Mouse (Mus musculus) cortical plate, adult 2 months (tissue): ENCODE measurements around the gene Trim29. TPM values are rescaled to one million over a fixed set of nuclear protein-coding genes. Genes with fewer than 3 reads are reported as not detected.

Source experiments
- H3K27ac ChIP-seq: fragments of 200-500 bp; 2 replicates; pipeline ENCODE4 v1.5.1; 2012; ENCODE audit warnings: low read length, control low read depth, inconsistent platforms; ENCODE audit not compliant: insufficient read depth
- H3K4me1 ChIP-seq: fragments of 200-500 bp; 2 replicates; pipeline ENCODE4 v1.6.1; 2011; ENCODE audit warnings: low read length; ENCODE audit not compliant: control insufficient read depth, insufficient read depth
- H3K4me3 ChIP-seq: fragments of 200-500 bp; 2 replicates; pipeline ENCODE4 v1.5.1; 2011; ENCODE audit warnings: mild to moderate bottlenecking, low read length, control low read depth; ENCODE audit not compliant: insufficient read depth
- CTCF ChIP-seq: fragments of 200-500 bp; IDR thresholded peaks from 2 replicates; pipeline ENCODE4 v1.5.1; 2011; ENCODE audit warnings: mild to moderate bottlenecking, control low read depth, low read length; ENCODE audit not compliant: insufficient read depth; ENCODE audit errors: extremely low read depth
- POLR2A ChIP-seq: fragments of 200-500 bp; IDR thresholded peaks from 2 replicates; pipeline ENCODE4 v1.6.1; 2011; ENCODE audit warnings: mild to moderate bottlenecking, low read length, control low read depth; ENCODE audit not compliant: insufficient read depth; ENCODE audit errors: extremely low read depth
- polyA plus RNA-seq: library from polyadenylated mRNA; depleted of rRNA; stranded (reverse); fragments of >200 nt; gene quantifications from 2 replicates; pipeline ENCODE4 v1.2.3, GENCODE M21; 2012; rRNA removed

Trim29 gene
- 0.17 and 0.19 TPM in 2 replicates for polyA plus RNA-seq

- no peak for TF ChIP-seq POLR2A
- Histone ChIP-seq H3K4me3 (no peak within 1 kb of the TSS), H3K27ac (no peak within 1 kb of the TSS), H3K4me1 (no peaks in the 10 kb centered on the region)
Observed at GRCm38 (mm10) chr9:43310538-43310937, at the start of gene Trim29. TSS of gene Trim29 (plus strand) at chr9:43310848.

GRCm38 (mm10) chr9:43261124-43261907 is 49.3 kb upstream of the Trim29 start:
- TF ChIP-seq CTCF (no peak), POLR2A (no peak)
- Histone ChIP-seq H3K4me1 (no peaks in the 10 kb centered on the region), H3K4me3 (no peak overlapping the region), H3K27ac (no peak overlapping the region)

- no peak for TF ChIP-seq CTCF
- no peak for TF ChIP-seq POLR2A
- Histone ChIP-seq H3K4me3 (no peak overlapping the region), H3K4me1 (no peaks in the 10 kb centered on the region), H3K27ac (no peak overlapping the region)
Observed at GRCm38 (mm10) chr9:43261941-43262340, 48.7 kb upstream of the Trim29 start.

GRCm38 (mm10) chr9:43262390-43262789 is 48.3 kb upstream of the Trim29 start:
- TF ChIP-seq CTCF (no peak), POLR2A (no peak)
- no peak overlapping the region for H3K4me3 ChIP-seq
- no peaks in the 10 kb centered on the region for H3K4me1 ChIP-seq
- H3K27ac ChIP-seq = no peak overlapping the region

DNA sequence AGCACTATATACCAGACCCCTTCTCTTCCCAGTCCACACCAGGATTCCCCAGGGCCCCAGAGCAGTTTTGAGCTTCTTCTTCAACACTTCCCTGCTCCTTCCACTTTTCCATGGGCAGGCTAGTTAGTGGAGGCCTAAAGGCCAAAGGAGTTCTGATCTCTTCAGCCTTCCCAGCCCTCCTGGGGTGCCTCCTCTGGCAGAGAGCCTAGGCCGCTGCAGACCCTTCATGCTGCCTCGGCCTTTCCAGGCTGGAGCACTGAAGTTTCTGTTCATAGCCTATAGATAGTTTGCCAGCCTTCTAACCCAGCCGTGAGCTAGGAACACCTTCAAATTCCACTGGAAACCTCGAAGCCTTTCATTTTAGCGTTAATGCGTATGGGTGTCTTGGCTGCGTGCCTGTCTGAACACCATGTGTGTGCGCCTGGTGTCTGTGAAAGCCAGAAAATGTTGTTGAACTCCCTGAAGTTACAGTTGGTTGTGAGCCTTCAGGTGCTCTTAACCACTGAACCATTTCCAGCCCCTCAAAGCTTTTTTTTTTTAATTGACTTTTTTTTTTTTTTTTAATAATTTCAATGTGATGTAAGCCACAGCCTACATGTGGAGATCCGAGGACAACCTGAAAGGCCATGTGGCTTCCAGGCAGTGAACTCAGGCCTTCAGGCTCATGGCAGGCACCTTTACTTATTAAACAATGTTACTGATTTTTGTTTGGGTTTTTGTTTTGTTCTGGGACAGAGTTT is 47.7 kb upstream of the Trim29 start:
- Histone ChIP-seq H3K4me3 (no peak overlapping the region), H3K4me1 (no peaks in the 10 kb centered on the region), H3K27ac (no peak overlapping the region)
- TF ChIP-seq CTCF (no peak), POLR2A (no peak)

GRCm38 (mm10) chr9:43263946-43264451 is 46.6 kb upstream of the Trim29 start:
- no peaks in the 10 kb centered on the region for H3K4me1 ChIP-seq
- H3K27ac ChIP-seq = no peak overlapping the region
- no peak for TF ChIP-seq CTCF
- no peak for TF ChIP-seq POLR2A
- H3K4me3 ChIP-seq = no peak overlapping the region

GRCm38 (mm10) chr9:43265194-43265593 is 45.5 kb upstream of the Trim29 start:
- H3K4me3 ChIP-seq = no peak overlapping the region
- H3K27ac ChIP-seq = 0 out of 2 replicates have a peak overlapping the region, but pooled peaks have one; percentile 13
- no peak for TF ChIP-seq POLR2A

DNA sequence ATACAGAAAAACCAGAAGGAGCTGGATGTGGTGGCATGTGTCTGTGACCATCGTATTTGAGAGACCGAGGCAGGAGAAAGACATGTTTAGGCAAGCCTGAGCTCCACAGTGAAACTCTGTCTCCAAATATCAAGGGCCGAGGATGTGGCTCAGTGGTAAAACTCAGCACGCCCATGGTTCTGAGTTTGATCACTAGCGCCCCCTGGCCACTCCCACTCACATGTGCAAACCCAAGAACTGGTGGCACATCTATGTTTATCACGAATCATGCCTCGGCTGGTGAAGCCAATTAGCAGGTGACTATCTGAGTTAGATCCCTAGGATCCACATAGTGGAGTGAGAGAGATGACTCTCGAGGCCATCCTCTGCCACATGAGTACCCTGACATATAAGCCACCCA is 43.3 kb upstream of the Trim29 start:
- no peak for TF ChIP-seq POLR2A
- TF ChIP-seq CTCF = peak; percentile 1; the same call in 1 of the 2 replicates
- Histone ChIP-seq H3K4me1 (no peaks in the 10 kb centered on the region), H3K27ac (no peak overlapping the region), H3K4me3 (no peak overlapping the region)

More at GRCm38 (mm10) chr9:43265194-43265593, 45.5 kb upstream of the Trim29 start:
- no peaks in the 10 kb centered on the region for H3K4me1 ChIP-seq

GRCm38 (mm10) chr9:43269166-43269565 is 41.5 kb upstream of the Trim29 start:
- no peak for TF ChIP-seq POLR2A
- no peak for TF ChIP-seq CTCF
- H3K4me3 ChIP-seq = no peak overlapping the region
- H3K4me1 ChIP-seq = no peaks in the 10 kb centered on the region
- no peak overlapping the region; the same call in 1 of the 2 replicates for H3K27ac ChIP-seq

GRCm38 (mm10) chr9:43270723-43271252 is 39.9 kb upstream of the Trim29 start:
- TF ChIP-seq POLR2A (no peak), CTCF (no peak)
- Histone ChIP-seq H3K4me1 (no peaks in the 10 kb centered on the region), H3K27ac (peak overlapping the region; percentile 90), H3K4me3 (peak overlapping the region; percentile 33; the same call in 1 of the 2 replicates)
